Mouse (Mus musculus): Measurements from ENCODE around the gene Nsun5.
A peak's percentile ranks its signal among the peaks of the same experiment; 100 is the strongest.

DNA sequence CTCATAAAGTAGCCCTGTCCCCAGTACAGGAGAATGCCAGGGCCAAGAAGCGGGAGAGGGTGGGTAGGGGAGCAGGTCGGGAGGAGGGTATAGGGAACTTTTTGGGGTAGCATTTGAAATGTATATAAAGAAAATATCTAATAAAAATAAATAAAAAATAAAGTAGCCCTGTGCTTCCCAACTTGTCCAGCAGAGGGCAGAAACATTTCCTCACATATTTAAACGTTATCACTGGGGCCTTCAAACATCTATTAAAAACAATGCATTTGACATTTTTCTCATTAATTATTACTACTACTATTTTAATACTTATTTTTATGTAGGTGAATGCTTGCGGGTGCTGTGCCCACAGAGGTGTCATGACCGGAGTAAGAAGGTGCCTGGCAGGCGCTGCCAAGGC, 1.9 kb upstream of the Nsun5 start:
- TF ChIP-seq EP300 (IDR thresholded peaks at IDR 0.05; ENCODE audit: low read depth) (no peak), CTCF (IDR thresholded peaks at IDR 0.05; ENCODE audit: low read depth) (peak; percentile 47)
